Mouse (Mus musculus) small intestine, adult 2 months (tissue): ENCODE measurements at regions not wholly inside any gene's neighbourhood (a gene's known extent, or its start where the extent isn't known, plus 50 kb on each side); places are given as distances from the start of the nearest gene placed in this dataset.

ENCODE experiments used
- CTCF ChIP-seq: fragments of 200-500 bp; IDR thresholded peaks from 2 replicates; pipeline ENCODE4 v1.5.1; 2012; ENCODE audit warnings: low read depth, mild to moderate bottlenecking, control low read depth, inconsistent platforms, low read length, moderate library complexity, mixed read lengths; ENCODE audit not compliant: insufficient replicate concordance, insufficient read length; ENCODE audit errors: extremely low read depth
- POLR2A ChIP-seq: fragments of 200-500 bp; IDR thresholded peaks from 2 replicates; pipeline ENCODE4 v1.6.1; 2012; ENCODE audit warnings: low read depth, mild to moderate bottlenecking, control low read depth, inconsistent platforms, low read length, moderate library complexity

- TF ChIP-seq POLR2A (no peak), CTCF (no peak)
Observed at GRCm38 (mm10) chr15:68355957-68356356, 1855.2 kb upstream of the Lrrc6 start.
